Mouse (Mus musculus): ENCODE data around the gene Rab43. TPM values are rescaled to one million over a fixed set of nuclear protein-coding genes. Genes with fewer than 3 reads are reported as not detected.

Rab43 gene
- polyA plus RNA-seq, 1 experiment from 2014 or later, result 3.8 TPM

DNA sequence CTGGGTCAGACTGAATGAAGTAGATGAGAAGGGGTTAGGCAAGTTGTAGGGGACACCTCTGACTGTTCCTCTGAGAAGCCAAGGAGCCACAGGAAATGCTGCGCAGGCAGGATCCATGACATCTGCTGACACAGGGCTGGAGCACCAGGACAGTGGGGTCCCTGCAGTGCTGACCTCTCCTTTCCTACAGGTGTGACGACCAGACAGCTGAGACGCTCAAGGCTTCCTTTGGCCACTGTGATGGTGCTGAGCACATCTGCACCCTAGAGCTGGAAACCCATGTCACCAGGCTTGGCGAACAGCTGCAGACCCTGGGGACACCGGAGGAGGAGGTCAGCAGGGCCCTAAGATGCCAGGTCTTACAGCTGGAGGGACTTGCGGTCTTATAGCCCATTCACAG lies 60.4 kb downstream of the Rab43 start:
- H3K9ac ChIP-seq (ENCODE audit: low read length), result no peak overlapping the region
- H3K27ac ChIP-seq (ENCODE audit: low read depth, low read length), result no peak overlapping the region
- WGBS, result 92% methylated on average over 6 of the region's 6 CpGs
- no peak for ATAC-seq
- H3K36me3 ChIP-seq (ENCODE audit: control insufficient read depth, insufficient read depth, low read length), result no peaks in the 10 kb centered on the region
- DNase-seq (ENCODE audit: low spot score), result no peak
- H3K4me3 ChIP-seq (ENCODE audit: low read depth, low read length), result no peak overlapping the region
- no peaks in the 10 kb centered on the region for H3K4me1 ChIP-seq (ENCODE audit: control insufficient read depth, insufficient read depth, low read length)
- no peaks in the 10 kb centered on the region for H3K9me3 ChIP-seq (replicated peaks; ENCODE audit: control insufficient read depth, low read length)
- H3K4me2 ChIP-seq (ENCODE audit: low read length), result no peak overlapping the region
- H3K27me3 ChIP-seq (replicated peaks; ENCODE audit: control insufficient read depth, insufficient read depth, low read length), result no peaks in the 10 kb centered on the region

DNA sequence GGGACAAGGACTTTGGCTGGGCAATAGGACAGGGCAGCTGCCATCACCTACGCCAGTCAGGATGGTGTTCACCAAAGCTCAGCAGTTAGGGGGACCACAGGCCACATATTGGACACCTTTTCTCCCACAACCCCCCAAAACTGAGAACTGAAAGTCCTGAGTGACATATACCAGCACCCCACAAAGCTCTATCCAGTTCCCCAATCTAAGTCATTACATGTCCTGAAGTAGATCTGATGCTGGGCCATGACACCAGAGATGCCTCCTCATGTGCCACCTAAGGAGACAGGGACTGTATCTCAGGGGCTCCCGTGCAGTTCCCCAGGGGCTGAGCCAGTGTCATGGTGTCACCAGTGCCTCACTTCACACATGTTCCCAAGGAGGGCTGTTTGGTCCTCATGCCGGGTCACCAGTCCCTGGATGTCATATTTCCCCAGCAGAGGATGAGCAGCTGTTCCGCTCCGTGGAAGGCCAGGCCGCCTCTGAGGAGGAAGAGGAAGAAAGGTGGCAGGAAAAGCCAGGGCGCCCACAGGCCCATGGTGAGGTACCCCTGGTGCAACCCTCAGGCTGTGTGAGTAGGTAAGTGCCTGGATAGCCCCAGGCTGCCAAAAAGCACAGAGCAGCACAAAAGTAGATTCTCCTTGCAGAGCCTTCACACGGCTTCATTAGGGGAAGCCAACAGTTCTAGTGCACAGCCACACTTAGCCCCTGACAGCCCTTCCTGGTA lies 61.6 kb downstream of the Rab43 start:
- Histone ChIP-seq H3K4me3 (ENCODE audit: low read depth, low read length) (no peak overlapping the region), H3K9me3 (replicated peaks; ENCODE audit: control insufficient read depth, low read length) (no peaks in the 10 kb centered on the region), H3K9ac (ENCODE audit: low read length) (no peak overlapping the region), H3K4me2 (ENCODE audit: low read length) (no peak overlapping the region), H3K36me3 (ENCODE audit: control insufficient read depth, insufficient read depth, low read length) (no peaks in the 10 kb centered on the region), H3K4me1 (ENCODE audit: control insufficient read depth, insufficient read depth, low read length) (no peaks in the 10 kb centered on the region), H3K27me3 (replicated peaks; ENCODE audit: control insufficient read depth, insufficient read depth, low read length) (no peaks in the 10 kb centered on the region), H3K27ac (ENCODE audit: low read depth, low read length) (no peak overlapping the region)
- WGBS, result 92% methylated on average over 8 of the region's 8 CpGs
- ATAC-seq, result no peak
- DNase-seq (ENCODE audit: low spot score), result no peak

DNA sequence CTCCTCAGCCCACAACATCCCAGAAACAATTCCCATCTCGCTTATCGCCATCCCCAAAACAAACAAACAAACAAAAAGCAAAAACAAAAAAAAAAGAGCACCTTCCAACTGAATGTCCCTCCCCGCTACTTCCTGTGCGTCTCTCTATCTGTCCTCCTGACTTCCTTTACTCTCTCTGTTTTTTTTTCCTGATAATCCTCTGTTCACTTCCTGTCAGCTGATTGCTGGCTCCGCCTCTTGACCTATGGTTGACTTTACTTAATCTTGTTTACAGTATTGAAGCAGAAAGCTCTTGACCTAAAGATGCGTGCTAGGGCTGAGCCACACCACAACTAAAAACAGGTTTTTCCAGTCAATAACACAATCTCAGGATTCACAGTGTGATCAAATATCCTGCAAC lies 63.4 kb downstream of the Rab43 start:
- Histone ChIP-seq H3K9ac (ENCODE audit: low read length) (no peak overlapping the region), H3K27me3 (replicated peaks; ENCODE audit: control insufficient read depth, insufficient read depth, low read length) (no peaks in the 10 kb centered on the region), H3K9me3 (replicated peaks; ENCODE audit: control insufficient read depth, low read length) (no peaks in the 10 kb centered on the region), H3K27ac (ENCODE audit: low read depth, low read length) (no peak overlapping the region), H3K4me2 (ENCODE audit: low read length) (no peak overlapping the region), H3K36me3 (ENCODE audit: control insufficient read depth, insufficient read depth, low read length) (no peaks in the 10 kb centered on the region), H3K4me1 (ENCODE audit: control insufficient read depth, insufficient read depth, low read length) (no peaks in the 10 kb centered on the region), H3K4me3 (ENCODE audit: low read depth, low read length) (no peak overlapping the region)
- no peak for DNase-seq (ENCODE audit: low spot score)
- whole genome bisulfite sequencing, result 91% methylated on average over 6 of the region's 6 CpGs
- no peak for ATAC-seq

DNA sequence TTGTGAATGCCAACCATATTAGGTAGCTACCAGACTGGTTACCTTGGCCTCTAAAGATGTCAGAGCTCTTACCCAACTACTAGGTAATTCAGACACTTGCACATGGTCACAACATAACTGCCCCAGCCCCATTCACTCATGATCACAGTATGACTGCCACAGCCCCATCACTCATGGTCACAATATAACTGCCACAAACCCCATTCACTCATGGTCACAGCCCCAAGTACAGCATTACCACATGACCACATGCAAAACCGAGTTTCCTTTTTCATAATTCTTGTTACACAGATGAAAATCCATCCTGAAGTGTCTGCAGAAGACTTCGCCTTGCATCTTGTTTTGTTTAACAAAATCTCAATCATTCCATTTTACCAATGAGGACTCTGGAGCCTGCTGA lies 63.9 kb downstream of the Rab43 start:
- H3K27me3 ChIP-seq (replicated peaks; ENCODE audit: control insufficient read depth, insufficient read depth, low read length), result no peaks in the 10 kb centered on the region
- H3K4me2 ChIP-seq (ENCODE audit: low read length), result no peak overlapping the region
- ATAC-seq, result no peak
- H3K4me1 ChIP-seq (ENCODE audit: control insufficient read depth, insufficient read depth, low read length), result no peaks in the 10 kb centered on the region
- H3K9ac ChIP-seq (ENCODE audit: low read length), result no peak overlapping the region
- no peaks in the 10 kb centered on the region for H3K9me3 ChIP-seq (replicated peaks; ENCODE audit: control insufficient read depth, low read length)
- 83% methylated on average over 2 of the region's 2 CpGs for WGBS
- H3K4me3 ChIP-seq (ENCODE audit: low read depth, low read length), result no peak overlapping the region
- no peak for DNase-seq (ENCODE audit: low spot score)
- H3K27ac ChIP-seq (ENCODE audit: low read depth, low read length), result no peak overlapping the region
- no peaks in the 10 kb centered on the region for H3K36me3 ChIP-seq (ENCODE audit: control insufficient read depth, insufficient read depth, low read length)

DNA sequence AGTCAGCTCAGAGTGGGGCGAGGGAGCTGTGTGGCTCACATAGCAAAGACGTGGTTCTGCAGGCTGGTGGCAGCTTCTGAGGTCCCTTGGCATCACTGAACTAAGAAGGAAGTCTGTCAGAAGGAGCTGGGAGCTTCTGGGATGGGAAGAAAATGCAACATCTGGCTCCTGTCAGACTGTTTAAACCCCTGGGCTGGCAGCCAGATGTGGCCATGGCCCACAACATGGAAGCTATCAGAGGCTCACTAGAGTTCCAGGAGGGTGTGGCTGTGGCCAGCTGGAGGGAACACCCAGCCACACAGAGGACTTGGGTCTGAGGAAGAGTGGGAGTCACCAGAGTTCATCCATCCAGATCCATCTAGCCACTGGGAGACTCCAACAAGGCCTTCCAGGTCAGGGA lies 65.1 kb downstream of the Rab43 start:
- H3K4me2 ChIP-seq (ENCODE audit: low read length), result no peak overlapping the region
- H3K4me1 ChIP-seq (ENCODE audit: control insufficient read depth, insufficient read depth, low read length), result no peaks in the 10 kb centered on the region
- no peak overlapping the region for H3K27ac ChIP-seq (ENCODE audit: low read depth, low read length)
- H3K9ac ChIP-seq (ENCODE audit: low read length), result no peak overlapping the region
- WGBS, result 77% methylated on average over 2 of the region's 2 CpGs
- no peak for ATAC-seq
- no peaks in the 10 kb centered on the region for H3K9me3 ChIP-seq (replicated peaks; ENCODE audit: control insufficient read depth, low read length)
- DNase-seq (ENCODE audit: low spot score), result no peak
- H3K4me3 ChIP-seq (ENCODE audit: low read depth, low read length), result no peak overlapping the region
- no peaks in the 10 kb centered on the region for H3K36me3 ChIP-seq (ENCODE audit: control insufficient read depth, insufficient read depth, low read length)
- H3K27me3 ChIP-seq (replicated peaks; ENCODE audit: control insufficient read depth, insufficient read depth, low read length), result no peaks in the 10 kb centered on the region

DNA sequence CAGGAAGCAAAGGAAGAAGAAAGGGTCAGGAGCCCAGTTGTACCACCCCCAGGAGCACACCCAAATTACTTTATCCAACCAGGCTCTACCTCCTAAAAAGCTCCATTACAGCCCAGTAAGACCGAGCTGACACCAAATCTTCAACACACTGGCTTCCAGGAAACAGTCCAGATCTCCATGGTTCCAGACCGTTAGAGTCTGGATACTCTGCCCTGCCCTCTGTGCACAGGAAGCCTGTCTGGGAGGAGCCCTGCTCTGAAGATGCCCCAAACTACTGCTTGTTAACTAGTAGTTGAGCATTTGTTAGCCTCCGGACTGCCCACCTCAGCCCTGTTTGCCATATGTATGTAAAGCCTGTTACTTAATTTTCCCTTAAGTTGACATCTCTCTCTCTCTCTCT lies 65.9 kb downstream of the Rab43 start:
- H3K9ac ChIP-seq (ENCODE audit: low read length), result no peak overlapping the region
- no peak overlapping the region for H3K27ac ChIP-seq (ENCODE audit: low read depth, low read length)
- H3K4me1 ChIP-seq (ENCODE audit: control insufficient read depth, insufficient read depth, low read length), result no peaks in the 10 kb centered on the region
- WGBS, result 73% methylated on average over 3 of the region's 3 CpGs
- no peaks in the 10 kb centered on the region for H3K9me3 ChIP-seq (replicated peaks; ENCODE audit: control insufficient read depth, low read length)
- H3K4me3 ChIP-seq (ENCODE audit: low read depth, low read length), result no peak overlapping the region
- no peak for DNase-seq (ENCODE audit: low spot score)
- no peaks in the 10 kb centered on the region for H3K36me3 ChIP-seq (ENCODE audit: control insufficient read depth, insufficient read depth, low read length)
- H3K4me2 ChIP-seq (ENCODE audit: low read length), result no peak overlapping the region
- ATAC-seq, result no peak
- no peaks in the 10 kb centered on the region for H3K27me3 ChIP-seq (replicated peaks; ENCODE audit: control insufficient read depth, insufficient read depth, low read length)

DNA sequence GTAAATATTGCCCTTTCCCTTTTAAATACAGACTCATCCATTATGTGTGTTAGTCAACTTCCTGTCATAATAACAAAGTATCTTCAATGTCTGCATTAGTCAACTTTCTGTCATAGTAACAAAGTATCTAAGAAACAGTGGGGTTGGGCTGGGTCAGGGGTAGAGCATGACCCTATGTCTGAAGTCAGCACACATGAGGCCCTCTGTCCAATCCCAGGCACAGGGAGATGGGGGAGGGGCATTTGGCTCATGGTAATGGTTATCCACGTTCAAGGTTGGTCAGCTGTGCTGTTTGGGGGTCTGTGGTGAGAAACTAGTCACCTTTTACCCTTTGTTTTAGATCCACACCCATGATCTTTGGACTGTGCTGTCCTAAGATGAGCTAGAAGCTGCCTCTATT lies 66.7 kb downstream of the Rab43 start:
- 46% methylated on average over 1 of the region's 1 CpGs for WGBS
- Histone ChIP-seq H3K36me3 (ENCODE audit: control insufficient read depth, insufficient read depth, low read length) (no peaks in the 10 kb centered on the region), H3K4me2 (ENCODE audit: low read length) (no peak overlapping the region), H3K27me3 (replicated peaks; ENCODE audit: control insufficient read depth, insufficient read depth, low read length) (no peaks in the 10 kb centered on the region), H3K4me1 (ENCODE audit: control insufficient read depth, insufficient read depth, low read length) (no peaks in the 10 kb centered on the region), H3K9ac (ENCODE audit: low read length) (no peak overlapping the region), H3K4me3 (ENCODE audit: low read depth, low read length) (no peak overlapping the region), H3K9me3 (replicated peaks; ENCODE audit: control insufficient read depth, low read length) (no peaks in the 10 kb centered on the region), H3K27ac (ENCODE audit: low read depth, low read length) (no peak overlapping the region)
- ATAC-seq (no peak), DNase-seq (ENCODE audit: low spot score) (no peak)

GRCm38 (mm10) chr6:87744632-87745031 lies 67.3 kb downstream of the Rab43 start:
- ATAC-seq (no peak), DNase-seq (ENCODE audit: low spot score) (no peak)
- H3K4me1 ChIP-seq (ENCODE audit: control insufficient read depth, insufficient read depth, low read length), result no peaks in the 10 kb centered on the region
- H3K27me3 ChIP-seq (replicated peaks; ENCODE audit: control insufficient read depth, insufficient read depth, low read length), result no peaks in the 10 kb centered on the region
- no peak overlapping the region for H3K4me3 ChIP-seq (ENCODE audit: low read depth, low read length)
- no peak overlapping the region for H3K27ac ChIP-seq (ENCODE audit: low read depth, low read length)
- H3K9me3 ChIP-seq (replicated peaks; ENCODE audit: control insufficient read depth, low read length), result no peaks in the 10 kb centered on the region
- 94% methylated on average over 3 of the region's 3 CpGs for WGBS
- no peak overlapping the region for H3K4me2 ChIP-seq (ENCODE audit: low read length)
- no peaks in the 10 kb centered on the region for H3K36me3 ChIP-seq (ENCODE audit: control insufficient read depth, insufficient read depth, low read length)
- no peak overlapping the region for H3K9ac ChIP-seq (ENCODE audit: low read length)

- H3K4me3 ChIP-seq (ENCODE audit: low read depth, low read length), result no peak overlapping the region
- DNase-seq (ENCODE audit: low spot score) (no peak), ATAC-seq (no peak)
- H3K27me3 ChIP-seq (replicated peaks; ENCODE audit: control insufficient read depth, insufficient read depth, low read length), result no peaks in the 10 kb centered on the region
- no peak overlapping the region for H3K9ac ChIP-seq (ENCODE audit: low read length)
- H3K9me3 ChIP-seq (replicated peaks; ENCODE audit: control insufficient read depth, low read length), result no peaks in the 10 kb centered on the region
- H3K36me3 ChIP-seq (ENCODE audit: control insufficient read depth, insufficient read depth, low read length), result no peaks in the 10 kb centered on the region
- H3K4me2 ChIP-seq (ENCODE audit: low read length), result no peak overlapping the region
- 75% methylated on average over 5 of the region's 5 CpGs for WGBS
- H3K27ac ChIP-seq (ENCODE audit: low read depth, low read length), result no peak overlapping the region
- no peaks in the 10 kb centered on the region for H3K4me1 ChIP-seq (ENCODE audit: control insufficient read depth, insufficient read depth, low read length)
These were observed 68.7 kb downstream of the Rab43 start for GRCm38 (mm10) chr6:87743281-87743680.

Measured in forebrain, embryonic 14.5 days (tissue).